Mouse (Mus musculus): Measurements from ENCODE around the gene Poln. TPM values are rescaled to one million over a fixed set of nuclear protein-coding genes. Genes with fewer than 3 reads are reported as not detected.

Gene Poln
- 1 to 10 TPM in 1 of 2 experiments, under 1 TPM in 1; 0.77 to 3.5 TPM for polyA plus RNA-seq (2017; shearing (Covaris generic))

- ATAC-seq: peak; percentile 89
Measured at GRCm38 (mm10) chr5:34168950-34169891, at the start of gene Poln, which contains the start of gene Haus3. Gene Poln, minus strand, starts transcription at chr5:34169448. Gene Haus3, minus strand, starts transcription at chr5:34169527.

- no peak for ATAC-seq
Measured at GRCm38 (mm10) chr5:34218672-34219071, 49.4 kb upstream of the Poln start.

DNA sequence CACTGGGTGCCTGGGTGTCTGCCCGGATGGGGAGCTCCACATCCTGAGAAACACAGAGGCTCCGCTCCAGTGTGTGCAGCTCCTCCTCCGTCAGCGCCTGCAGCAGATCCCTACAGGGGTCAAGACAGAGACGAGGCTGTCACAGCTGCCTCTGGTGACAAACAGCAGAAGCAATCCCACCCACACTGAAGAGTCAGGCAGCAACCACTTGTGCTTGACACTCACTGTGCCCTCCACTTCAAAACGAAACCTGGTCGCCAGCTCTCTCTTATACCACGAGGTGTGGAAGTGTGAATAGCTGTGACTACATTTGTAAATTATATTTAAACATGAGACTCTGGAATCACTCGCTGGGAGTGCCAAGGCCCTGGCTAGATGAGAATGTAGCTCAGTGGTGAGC is 48.5 kb upstream of the Poln start:
- ATAC-seq: no peak

DNA sequence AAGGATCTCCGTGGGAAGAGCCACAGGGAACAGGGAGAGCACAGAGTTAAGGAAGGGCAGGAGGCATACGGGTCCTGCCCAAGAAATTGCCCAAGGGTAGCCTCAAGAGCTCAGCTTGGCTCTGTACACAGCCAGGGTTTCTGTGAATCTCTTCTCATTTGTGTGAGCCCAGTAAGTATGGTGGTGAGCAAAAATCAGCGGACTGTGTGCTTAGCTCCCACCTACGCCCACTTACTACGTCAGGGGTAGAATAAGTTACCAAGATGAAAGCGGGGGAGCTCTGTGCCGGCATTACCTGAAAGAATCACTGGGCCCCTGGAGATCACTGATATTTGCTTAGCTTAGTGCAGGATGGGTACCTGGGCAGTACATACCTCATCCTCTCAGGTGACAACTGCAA is 46.8 kb upstream of the Poln start:
- ATAC-seq: no peak

DNA sequence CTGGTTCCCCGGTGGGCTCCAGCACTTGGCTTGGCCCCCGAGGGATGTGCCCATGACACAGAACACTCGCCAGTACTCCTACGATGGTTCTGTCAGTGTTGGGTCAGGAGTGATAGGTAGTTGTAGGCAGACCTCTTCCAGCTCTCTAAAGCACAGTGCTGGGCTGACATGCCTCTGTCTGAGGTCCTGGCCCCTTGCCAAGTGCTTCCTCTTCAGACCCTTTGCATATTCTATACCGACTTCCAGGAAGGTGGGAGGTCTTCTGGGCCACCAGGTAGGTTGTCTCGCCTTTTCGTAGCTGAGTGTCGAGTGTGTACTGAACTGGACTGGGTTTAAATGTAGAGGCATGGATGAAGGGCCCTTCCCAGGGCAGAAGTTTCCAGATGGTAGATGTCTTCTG is 44.4 kb upstream of the Poln start:
- no peak for ATAC-seq

- peak; percentile 81 for ATAC-seq
Measured at GRCm38 (mm10) chr5:34210279-34210678, 41.0 kb upstream of the Poln start.

GRCm38 (mm10) chr5:34207503-34207902 is 38.3 kb upstream of the Poln start:
- peak; percentile 26 for ATAC-seq

- no peak for ATAC-seq
Measured at GRCm38 (mm10) chr5:34205788-34206187, 36.5 kb upstream of the Poln start.

- no peak for ATAC-seq
Measured at GRCm38 (mm10) chr5:34204911-34205310, 35.7 kb upstream of the Poln start.

DNA sequence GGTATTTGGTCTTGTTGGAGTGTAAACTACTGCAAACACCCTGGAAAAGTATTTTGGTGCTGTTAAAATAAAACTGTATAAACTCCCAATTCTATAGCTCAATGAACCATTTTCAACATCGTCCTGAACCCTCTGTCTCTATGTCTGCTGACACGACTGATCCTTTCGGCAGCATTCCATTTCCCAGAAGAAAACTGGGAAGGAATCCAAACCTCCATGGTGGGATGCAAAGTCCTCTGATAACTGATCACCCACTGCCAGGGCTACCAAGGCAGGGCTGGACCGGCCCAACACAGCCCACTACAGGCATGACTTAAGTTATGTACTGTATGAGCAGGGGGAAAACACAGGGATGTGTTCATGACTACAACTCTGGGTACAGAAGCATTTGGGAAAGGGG is 32.8 kb upstream of the Poln start:
- ATAC-seq: no peak

DNA sequence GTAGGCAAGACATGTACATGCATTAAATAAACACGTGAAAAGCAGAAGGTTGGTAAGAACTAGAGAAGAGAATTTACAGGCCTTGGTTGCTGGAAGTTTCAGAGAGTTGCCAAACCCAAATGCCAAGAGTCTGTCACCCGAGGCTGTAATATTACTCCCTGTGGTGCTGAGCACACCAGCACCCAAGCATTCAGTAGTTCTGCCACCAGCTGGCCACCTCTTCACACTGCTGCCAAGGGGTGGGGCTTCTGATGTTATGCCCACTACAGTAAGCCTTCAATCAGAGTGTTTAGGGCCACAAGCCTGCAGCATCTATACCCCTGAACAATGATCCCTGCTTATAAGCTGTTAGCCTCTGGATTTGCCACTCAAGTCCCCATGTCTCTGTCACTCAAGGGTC is 32.1 kb upstream of the Poln start:
- no peak for ATAC-seq

DNA sequence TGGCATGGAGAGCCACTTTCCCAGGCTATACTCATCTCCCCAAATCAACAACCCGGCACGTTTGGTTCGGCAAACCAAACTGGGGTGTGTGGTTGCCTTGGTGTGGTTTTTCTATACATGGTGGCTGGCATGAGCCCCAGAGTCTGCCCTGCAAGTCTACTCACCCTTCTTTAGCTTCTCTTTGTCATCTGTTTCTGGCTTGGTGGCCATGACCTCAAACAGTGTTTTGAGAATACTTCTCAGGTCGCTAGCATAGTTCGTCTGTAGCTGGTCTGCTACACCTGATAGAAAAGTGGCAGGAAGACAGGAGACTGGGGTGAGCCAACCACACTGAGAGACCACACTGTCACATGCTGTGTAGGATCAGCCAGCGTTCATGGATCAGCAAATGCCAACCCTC is 29.4 kb upstream of the Poln start:
- no peak for ATAC-seq

GRCm38 (mm10) chr5:34197243-34197642 is 28.0 kb upstream of the Poln start:
- ATAC-seq: no peak

- ATAC-seq: peak; percentile 92
Measured at GRCm38 (mm10) chr5:34196423-34196822, 27.2 kb upstream of the Poln start.

DNA sequence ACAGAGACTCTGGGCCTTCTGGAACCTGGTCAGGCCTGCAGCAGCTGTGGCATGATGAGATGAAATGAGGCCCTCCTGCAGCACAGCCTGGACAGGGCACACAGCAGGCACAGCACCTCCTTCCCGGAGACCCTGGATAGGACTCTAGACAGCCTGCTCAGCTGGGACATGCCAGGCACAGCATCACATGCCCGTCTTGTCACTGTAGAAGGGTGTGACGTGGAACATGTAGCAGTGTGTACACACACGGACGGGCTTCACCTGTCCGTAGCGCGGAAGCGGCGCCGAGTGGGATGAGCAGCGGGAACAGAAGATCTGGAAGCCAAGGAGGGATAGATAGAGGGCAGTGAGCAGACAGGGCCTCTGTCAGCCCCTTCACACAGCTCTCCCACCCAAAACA is 26.5 kb upstream of the Poln start:
- ATAC-seq: no peak

DNA sequence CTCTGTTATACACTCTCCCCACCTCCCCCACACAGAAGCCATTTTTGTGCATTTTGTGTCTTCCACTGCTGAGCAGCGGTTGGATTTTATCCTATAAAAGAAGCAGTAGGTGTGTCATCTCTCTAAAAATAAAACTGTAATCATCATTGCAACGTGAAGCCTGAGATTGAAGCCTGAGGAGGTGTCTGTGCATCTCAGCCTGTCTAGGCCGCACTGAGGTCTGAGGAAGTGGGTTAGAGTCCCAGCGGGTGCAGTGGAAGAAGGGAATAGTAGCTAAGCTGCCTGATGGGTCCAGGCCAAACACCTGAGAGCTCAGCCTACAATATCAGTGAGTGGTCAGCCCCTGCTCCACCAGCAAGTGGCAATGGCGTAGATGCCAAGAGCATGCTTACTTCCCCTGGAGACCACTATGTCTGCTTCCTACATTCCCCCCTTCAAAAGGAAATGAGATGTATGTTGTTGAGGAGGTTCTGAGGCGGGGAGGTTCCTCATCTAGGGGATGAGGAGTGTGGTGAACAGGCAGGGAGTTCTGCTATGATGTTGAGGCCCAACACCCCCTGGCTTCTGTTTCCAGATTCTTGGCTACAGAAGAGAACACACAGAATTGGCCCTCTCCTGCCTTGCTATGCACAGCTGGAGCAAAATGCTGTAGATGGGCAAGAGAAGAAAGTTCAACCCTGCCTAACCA is 25.9 kb upstream of the Poln start:
- no peak for ATAC-seq

- ATAC-seq: no peak
Measured at GRCm38 (mm10) chr5:34194426-34194825, 25.2 kb upstream of the Poln start.

DNA sequence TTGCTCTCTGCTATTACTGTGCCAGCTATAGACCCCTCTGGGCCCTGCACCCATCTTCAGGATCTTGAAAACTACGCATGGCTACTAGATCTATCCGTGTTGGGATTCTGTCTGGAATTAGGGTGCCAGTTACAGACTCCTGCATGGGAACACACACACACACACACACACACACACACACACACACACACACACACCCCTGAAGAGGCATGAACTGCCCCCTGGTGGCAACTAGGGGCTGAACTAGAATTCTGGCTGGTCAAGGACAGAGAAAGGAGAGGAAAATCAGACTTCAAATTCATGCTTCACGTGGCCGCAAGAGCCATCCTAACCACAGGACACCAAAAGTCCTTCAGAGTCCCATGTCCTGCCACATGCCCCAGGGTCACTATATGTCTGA is 22.6 kb upstream of the Poln start:
- ATAC-seq: no peak

GRCm38 (mm10) chr5:34191021-34191420 is 21.8 kb upstream of the Poln start:
- no peak for ATAC-seq

GRCm38 (mm10) chr5:34189521-34189920 is 20.3 kb upstream of the Poln start:
- no peak for ATAC-seq

DNA sequence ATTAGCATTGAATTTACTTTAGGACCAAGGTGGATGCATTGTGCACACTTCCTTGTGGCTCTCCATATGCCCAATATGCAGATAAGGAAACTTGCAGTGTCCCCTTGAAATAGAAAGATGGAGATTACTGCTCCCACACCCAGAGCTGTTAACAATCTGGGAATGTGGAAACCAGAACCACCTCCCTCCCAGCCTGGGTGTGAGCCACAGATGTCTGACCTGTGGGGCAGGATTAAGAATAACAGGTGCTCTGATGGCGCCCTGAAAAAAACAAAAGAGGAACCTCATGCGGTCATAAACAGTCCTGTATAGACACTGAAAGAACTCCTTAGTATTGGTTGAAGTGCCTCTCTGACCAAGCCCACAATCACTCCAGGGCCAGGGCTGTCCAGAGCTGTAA is 19.6 kb upstream of the Poln start:
- ATAC-seq: no peak

DNA sequence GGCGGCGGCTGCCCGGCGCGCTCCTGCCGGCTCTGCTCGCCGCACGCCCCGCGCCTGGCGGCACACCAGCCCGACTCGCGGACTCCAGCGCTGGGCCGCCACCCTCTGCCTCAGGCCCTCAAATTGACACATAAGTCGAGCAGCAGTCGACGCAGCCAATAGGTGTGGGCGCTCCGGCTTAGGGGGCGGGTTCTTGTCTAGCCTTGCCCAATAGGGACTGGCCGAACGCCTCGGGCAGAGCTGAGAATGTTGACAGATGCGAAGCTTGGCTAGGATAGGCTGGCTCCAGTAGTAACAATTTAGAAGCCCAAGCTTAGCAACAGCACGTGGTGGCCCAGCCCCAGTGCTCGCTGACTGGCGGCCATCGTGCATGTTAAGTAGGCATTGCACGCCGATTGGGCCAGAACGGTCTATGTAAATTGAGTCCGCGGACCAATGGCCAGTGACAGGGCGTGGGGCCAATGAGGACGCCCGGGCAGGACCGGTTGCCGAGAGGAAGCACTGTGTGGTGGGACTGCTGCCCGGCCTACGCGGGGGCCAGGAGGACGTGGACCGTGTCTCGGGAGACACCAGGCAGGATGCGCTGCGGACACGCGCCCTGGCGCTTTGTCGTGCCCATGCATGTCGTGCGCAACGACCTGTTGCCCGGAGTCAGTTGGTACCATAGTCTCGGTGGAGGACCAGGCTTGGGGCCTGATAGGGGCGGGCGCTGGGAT is 18.5 kb upstream of the Poln start, which contains the start of gene Mxd4:
Gene Mxd4, minus strand, starts transcription at position 120 of the 716 bp plus-strand sequence.
- ATAC-seq: peak; percentile 92

DNA sequence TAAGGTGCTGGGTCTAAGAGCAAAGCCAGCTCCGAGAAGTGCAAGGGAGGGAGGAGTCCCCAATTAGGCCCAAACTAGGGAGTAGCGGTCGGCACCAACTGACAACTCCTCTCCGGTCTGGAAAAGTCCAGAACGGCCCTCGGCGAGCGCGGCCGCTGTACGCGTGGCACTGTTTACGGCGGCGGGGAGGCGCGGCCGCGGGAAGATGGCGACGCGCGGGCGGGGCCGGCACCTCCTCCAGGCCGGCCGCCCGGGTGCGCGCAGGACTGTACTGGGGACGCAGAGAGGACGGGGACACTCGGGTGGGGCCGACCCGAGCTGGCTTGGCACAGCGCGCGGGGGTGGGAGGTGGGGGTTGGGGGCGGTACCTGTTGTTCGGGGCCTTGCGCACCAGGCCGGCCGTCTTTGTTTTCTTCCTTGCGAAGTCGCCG is 17.7 kb upstream of the Poln start:
- ATAC-seq: no peak
